Mouse (Mus musculus) thymus, adult 2 months (tissue): ENCODE data around the gene Acsm3.

ENCODE experiments used
- CTCF ChIP-seq: fragments of 200-500 bp; IDR thresholded peaks from 2 replicates; pipeline ENCODE4 v1.5.1; 2012; ENCODE audit warnings: mild to moderate bottlenecking, control low read depth, low read length, moderate library complexity, borderline replicate concordance; ENCODE audit not compliant: control insufficient read depth, poor library complexity, insufficient read depth; ENCODE audit errors: extremely low read depth
- POLR2A ChIP-seq: fragments of 200-500 bp; IDR thresholded peaks from 2 replicates; pipeline ENCODE4 v1.6.1; 2012; ENCODE audit warnings: mild to moderate bottlenecking, low read length, control low read depth, moderate library complexity; ENCODE audit not compliant: control insufficient read depth, poor library complexity, insufficient read depth; ENCODE audit errors: extremely low read depth

DNA sequence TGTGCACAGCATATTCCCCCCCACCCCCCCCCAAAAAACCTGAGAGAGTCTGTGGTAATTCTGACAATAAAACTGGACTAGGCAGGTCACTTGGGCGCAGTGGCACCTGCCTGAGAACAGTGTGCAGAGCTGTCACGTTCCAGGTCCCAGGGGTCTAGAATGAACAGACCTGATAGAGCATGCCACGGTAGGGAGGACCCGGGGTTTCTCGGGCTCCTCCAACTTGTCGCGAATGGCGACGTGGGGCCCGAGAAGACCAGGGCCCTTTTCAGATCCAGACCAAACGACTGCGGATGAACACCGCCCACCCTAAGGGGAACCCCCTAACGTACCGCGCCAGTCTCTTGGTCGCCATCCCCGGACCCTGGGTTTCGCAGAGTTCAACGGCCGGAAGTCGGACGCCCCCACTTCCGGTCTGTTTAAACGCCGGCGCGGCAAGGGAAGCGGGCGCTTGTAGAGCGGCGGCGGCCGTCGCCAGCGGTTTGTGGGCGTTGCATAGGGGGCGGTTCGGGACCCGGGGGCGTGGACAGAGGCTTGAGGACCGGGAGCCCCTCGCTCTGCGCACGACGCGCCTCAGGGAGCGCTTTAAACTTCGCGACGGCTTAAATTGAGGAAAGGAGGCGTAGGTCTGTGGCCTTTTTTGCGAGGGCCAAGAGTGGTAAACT, 33.0 kb downstream of the Acsm3 start, which contains the start of the genes Rexo5 and Eri2:
- peak; percentile 46 for TF ChIP-seq POLR2A
- TF ChIP-seq CTCF: no peak
